Mouse (Mus musculus) cortical plate, adult 2 months (tissue): Measurements from ENCODE around the gene Hdac9.

ENCODE experiments used
- CTCF ChIP-seq: fragments of 200-500 bp; IDR thresholded peaks from 2 replicates; pipeline ENCODE4 v1.5.1; 2011; ENCODE audit warnings: mild to moderate bottlenecking, control low read depth, low read length; ENCODE audit not compliant: insufficient read depth; ENCODE audit errors: extremely low read depth
- POLR2A ChIP-seq: fragments of 200-500 bp; IDR thresholded peaks from 2 replicates; pipeline ENCODE4 v1.6.1; 2011; ENCODE audit warnings: mild to moderate bottlenecking, low read length, control low read depth; ENCODE audit not compliant: insufficient read depth; ENCODE audit errors: extremely low read depth

GRCm38 (mm10) chr12:34612511-34612910 lies 304.4 kb downstream of the Hdac9 start:
- TF ChIP-seq CTCF (no peak), POLR2A (no peak)
